Mouse (Mus musculus): ENCODE measurements around the gene Ttll11.
A peak's percentile ranks its signal among the peaks of the same experiment; 100 is the strongest.

Gene Ttll11

DNA sequence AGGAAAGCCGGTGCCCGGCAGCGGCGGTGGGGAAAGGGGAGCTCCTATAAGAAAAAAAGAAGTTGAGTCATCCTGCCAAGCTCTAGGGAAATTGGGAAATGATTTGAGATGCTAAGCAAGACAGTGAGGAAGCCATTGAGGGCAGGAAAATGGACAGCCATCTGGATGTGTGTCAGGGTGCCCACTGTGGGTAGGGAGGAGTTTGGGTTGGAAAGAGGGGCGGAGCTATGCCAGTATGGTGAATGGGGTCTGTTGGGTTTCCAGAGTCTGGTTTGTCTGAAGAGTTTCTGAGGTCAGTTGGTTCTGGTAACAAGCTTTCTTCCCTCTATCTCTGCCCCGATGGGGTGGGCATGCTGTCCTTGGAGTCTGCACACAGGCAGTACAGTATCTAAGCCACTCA is 256.4 kb downstream of the Ttll11 start:
- DNase-seq (ENCODE audit: low spot score), result no peak

DNA sequence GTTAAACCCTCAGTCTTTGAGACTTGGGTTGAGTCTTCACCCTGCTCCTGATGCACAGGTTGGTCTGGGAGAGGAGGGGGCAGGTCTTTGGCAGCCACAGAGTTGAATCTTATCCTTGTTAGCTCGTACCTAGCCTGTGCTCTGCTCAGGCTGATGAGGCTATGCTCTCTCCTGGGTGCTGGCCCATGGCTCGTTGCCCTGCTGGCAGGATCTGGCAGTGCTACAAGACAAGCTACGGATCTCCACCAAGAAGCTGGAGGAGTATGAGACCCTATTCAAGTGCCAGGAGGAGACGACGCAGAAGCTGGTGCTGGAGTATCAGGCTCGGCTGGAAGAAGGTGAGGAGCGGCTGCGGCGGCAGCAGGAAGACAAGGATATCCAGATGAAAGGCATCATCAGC is 256.9 kb downstream of the Ttll11 start:
- no peak for DNase-seq (ENCODE audit: low spot score)

DNA sequence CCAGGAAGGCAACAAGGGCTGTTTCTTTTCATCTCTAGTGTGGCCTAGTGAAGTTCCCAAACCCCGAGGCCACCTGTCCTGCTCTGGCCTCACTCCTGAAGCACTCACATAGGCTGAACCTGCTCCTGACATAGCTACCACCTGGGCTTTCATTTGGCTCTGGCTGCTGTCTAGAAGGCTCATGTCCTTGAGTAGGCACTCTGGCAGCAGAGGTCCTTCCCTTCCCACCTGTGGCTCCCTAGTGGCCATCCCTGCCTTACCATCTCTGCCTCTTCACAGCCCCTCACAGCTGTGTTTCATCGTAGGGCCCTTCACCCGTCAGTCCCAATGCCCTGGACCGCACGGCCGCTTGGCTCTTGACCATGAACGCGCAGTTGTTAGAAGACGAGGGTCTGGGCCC is 258.8 kb downstream of the Ttll11 start:
- no peak for DNase-seq (ENCODE audit: low spot score)

DNA sequence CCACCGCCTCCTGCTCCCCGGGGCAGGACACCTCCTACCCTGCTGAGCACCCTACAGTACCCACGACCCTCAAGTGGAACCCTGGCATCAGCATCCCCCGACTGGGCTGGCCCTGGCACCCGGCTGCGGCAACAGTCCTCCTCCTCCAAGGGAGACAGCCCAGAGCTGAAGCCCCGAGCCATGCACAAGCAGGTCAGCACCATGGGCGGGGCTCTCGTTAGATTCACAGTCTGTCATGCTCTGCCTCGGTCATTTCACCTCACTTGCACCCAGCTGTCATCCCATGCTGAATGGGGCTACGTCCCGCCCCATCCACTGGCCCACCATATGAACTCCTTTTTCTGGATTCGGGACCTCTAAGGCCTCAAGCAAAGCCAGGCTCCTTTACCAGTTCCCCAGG is 259.2 kb downstream of the Ttll11 start:
- DNase-seq (ENCODE audit: low spot score), result no peak

DNA sequence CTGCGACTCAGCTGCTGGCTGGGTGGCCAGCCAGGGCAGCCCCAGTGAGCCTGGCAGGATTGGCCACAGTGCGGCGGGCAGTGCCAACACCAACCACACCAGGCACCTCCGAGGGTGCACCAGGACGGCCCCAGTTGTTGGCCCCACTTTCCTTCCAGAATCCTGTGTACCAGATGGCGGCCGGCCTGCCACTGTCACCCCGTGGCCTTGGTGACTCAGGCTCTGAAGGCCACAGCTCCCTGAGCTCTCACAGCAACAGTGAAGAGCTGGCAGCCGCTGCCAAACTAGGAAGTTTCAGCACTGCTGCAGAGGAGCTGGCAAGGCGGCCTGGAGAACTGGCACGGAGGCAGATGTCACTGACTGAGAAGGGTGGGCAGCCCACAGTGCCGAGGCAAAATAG is 259.6 kb downstream of the Ttll11 start:
- no peak for DNase-seq (ENCODE audit: low spot score)

DNA sequence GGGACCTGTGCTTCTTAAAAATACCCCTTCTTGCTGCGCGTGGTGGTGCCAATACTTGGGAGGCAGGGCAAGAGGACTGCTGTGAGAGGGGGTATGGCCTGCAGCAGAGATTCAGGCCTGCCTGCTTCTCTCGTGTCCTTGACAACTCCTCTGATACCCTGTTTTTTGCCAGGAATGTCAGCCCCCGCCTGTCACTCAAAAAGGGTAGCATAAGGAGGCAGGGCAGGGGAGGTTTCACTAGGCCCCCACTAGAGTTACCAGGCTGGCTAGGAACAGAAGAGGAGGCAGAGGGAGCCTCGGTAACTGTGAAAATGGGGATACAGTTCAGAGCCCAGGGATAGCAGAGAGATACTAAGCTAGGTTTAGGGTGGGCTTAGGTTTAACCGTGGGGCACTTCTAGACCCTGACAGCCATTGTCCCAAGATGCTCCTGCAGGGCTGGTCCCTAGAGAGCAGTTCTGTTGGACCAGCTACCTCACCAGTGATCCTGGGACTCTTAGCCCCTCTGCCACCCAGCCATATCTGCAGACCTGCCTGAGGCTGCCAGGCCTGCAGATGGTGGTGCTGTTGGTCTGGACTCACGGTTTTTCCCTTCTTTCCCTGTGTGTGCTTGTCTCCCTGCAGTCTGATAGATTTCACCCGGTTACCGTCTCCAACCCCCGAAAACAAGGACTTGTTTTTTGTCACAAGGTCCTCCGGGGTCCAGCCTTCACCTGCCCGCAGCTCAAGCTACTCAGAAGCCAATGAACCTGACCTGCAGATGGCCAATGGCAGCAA is 260.3 kb downstream of the Ttll11 start:
- no peak for DNase-seq (ENCODE audit: low spot score)

DNA sequence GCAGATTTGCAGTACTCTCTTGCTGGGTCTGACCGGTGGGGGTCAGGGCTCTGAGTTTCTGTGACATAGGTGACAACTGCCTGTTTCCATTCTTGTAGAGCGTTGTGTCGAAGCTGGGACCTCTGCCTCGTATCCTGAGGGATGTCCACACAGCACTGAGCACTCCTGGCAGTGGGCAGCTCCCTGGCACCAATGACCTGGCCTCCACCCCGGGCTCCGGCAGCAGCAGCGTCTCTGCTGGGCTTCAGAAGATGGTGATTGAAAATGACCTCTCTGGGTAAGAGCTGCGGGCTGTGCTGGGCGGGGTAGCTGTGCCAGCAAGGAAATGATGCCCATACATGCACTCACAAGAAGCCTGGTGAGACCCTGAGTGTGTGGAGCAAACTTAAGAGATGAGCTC is 261.1 kb downstream of the Ttll11 start:
- no peak for DNase-seq (ENCODE audit: low spot score)

DNA sequence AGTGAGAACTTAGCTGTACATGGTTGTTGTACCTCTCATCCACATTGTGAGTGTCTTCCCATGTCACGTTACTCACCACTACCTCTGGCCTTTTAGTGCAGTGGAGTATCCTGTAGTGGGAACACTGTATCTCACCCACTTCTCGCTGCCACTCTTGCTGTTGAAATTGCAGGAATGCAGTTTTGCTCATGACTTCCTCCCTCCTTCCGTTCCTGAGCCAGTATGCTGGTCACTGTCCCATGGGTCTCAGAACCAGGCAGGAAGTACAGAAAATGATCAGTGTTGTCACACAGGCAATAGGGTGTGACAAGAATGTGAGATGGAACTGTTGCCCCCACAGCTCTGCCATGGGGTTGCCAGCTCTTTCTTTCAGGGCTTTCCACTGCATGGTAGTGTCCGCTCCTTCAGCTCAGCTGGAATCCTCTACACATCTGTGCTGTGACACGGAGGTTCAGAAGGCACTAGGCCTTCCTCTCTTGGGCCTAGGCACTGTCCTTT is 261.7 kb downstream of the Ttll11 start:
- DNase-seq (ENCODE audit: low spot score), result no peak

DNA sequence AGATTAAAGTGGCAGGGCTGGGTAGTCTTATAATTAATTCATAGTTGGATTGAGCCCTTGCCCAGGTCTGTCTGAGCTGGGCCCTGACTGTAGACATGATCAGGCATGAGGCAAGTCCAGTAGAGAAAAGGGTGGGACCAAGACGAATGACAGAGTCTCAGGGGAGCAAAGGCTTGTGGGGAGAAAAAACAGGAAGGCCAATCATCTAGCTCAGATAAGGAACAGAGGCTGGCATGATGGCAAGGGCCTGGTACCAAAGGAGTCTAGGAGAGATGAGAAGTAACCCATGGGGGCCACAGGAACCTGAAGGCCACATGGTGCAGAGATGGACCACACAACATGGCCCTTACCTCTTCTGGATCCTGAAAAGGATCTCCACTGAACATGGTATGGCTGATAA is 263.5 kb downstream of the Ttll11 start:
- DNase-seq (ENCODE audit: low spot score), result no peak

DNA sequence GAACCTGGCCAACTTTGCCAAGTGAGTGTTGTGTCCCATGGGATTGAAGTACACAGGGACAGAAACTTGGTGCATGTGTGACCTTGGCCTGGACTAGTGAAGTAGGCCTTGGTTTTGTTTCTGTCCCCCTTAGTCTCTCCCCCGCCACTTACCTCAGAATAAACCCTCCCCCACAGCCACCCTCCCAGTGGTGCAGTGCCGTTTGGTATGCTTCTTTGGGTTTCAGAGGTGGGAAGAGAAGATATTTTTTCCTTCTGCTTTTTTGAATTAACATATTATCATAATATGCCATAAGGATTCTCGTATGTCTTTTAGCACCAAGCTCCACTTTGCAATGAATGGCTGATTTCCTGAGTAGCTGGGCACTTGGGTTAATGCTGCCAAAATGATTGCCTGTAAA is 264.2 kb downstream of the Ttll11 start:
- no peak for DNase-seq (ENCODE audit: low spot score)

DNA sequence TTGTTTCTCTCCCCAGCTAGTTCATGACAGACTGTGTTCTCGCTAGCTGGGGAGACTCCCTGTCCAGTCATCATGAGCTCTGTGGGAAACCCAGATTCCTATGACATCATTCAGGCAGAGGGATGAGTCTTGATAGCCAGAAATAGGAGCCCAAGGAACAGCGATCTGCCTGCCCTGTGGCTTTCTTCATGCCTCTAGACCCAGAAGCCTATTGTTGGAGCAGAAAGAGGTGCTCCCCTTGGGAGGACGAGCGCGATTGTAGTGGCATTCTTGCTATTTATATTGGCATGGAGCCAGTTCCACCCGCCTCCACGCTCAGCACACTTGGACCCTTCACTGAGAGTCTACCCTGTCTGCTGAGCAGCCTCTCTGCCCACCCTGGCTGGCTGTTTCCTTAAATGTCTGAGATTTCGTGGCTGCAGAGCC is 265.0 kb downstream of the Ttll11 start:
- no peak for DNase-seq (ENCODE audit: low spot score)

DNA sequence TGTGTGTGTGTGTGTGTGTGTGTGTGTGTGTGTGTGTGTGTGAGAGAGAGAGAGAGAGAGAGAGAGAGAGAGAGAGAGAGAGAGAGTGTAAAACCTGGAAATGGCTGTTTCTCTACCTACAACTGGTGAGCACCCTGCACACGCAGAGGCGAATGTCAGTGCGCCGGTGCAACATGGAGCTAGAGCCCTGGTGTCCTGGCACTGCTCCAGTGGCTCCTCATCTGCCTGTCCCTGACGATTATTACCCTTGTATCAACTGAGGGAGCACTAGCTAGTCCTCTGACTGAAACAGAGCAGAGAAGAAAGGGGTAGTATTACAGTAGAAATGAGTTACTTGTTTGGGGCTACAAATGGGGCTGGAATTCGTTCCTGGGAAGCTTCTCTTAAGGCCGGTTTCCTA is 266.3 kb downstream of the Ttll11 start:
- no peak for DNase-seq (ENCODE audit: low spot score)

DNA sequence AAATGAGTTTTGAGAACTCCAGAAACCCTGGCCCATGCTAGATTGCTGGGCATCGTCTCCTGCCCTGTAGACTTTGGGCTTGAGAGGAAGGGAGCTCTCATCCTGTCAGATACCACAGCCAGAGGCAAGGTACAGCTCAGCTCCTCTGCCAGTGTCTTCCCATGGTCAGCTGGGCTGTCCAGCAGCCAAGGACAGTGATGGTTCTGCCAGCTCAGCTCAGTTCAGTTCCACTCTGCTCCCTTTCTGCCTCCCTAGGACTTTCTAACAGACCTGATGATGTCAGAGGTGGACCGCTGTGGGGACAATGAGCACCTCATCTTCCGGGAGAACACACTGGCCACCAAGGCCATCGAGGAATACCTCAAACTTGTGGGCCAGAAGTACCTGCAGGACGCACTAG is 267.1 kb downstream of the Ttll11 start:
- DNase-seq (ENCODE audit: low spot score), result no peak

DNA sequence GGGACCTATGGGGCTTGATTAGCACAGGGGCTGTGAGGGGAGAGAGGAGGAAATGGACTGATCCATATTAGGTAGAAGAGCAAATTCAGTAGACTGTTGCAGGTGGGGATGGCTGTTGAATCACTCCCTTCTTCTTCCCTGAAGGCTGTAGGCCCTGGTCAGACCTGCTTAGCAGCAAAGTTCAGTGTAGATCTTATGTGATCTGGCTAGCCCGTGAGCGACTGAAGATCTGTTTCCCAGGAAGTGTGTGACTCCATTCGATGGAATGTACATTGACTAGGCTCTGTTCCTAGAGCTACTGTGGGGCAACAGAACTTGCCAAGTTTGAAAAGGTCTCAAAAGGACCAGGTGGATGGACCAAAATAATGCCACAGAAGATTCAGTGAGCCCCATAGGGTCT is 276.5 kb downstream of the Ttll11 start:
- no peak for DNase-seq (ENCODE audit: low spot score)

DNA sequence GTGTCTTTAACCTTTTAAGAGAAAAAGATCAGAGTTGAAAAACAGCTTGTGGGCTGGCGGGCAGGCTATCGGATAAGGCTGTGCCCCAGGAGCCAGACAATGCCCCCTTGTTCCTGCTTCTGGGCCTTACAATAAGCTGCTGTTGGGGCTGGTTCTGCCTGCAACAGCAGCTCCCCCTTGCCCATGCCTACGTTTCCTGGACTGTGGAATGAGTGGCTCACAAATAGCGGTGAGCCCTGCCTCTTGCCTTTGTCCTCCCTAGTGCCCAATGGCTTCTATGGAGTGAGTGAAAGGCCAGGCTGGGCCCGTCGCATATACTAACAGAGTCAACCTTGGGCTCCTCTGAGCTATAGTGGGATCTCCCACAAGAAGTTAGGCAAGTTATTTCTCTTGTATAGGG is 277.1 kb downstream of the Ttll11 start:
- peak; percentile 25 for DNase-seq (ENCODE audit: low spot score)

DNA sequence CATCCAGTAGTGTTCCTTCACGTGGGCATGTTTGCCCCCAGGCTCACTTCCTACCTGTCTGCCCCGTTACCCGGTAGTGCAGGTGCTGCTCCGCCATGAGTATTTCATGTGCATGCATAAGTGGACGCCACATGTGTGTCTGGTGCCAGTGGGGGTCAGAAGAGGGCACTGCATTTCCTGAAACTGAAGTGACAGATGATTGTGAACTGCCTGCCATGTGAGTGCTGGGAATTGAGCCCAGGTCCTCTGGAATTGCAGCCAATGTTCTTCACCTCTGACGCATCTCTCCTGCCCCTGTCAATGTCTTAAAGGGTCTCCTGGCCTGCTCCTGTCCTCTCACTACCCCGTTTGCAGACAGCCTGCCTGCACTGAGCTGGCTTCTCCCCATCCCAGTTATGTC is 277.7 kb downstream of the Ttll11 start:
- DNase-seq (ENCODE audit: low spot score), result no peak
